Mouse (Mus musculus): ENCODE measurements around the gene Trim30a. TPM values are rescaled to one million over a fixed set of nuclear protein-coding genes. Genes with fewer than 3 reads are reported as not detected.

Trim30a gene
- polyA plus RNA-seq, 1 experiment from 2014 or later, result 1.9 TPM

DNA sequence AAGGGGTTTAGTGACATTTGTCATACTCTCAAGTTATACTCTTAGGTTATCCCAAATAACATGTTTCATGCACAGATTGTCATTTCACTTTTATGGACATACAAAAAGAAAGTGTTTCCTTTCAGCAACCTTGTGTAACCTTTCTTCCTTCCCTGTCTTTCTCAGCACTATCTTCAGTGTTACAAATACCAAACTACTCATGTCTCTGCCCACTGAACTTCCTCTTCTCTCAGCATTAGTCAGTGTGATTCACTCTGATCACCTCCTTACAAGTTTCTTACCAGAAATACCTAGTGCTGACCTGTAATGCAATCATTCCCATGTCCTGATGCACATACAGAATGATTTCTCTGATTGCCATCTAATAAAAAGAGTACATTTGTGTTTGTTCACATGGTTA is 98.7 kb downstream of the Trim30a start:
- no peaks in the 10 kb centered on the region for H3K36me3 ChIP-seq
- H3K27me3 ChIP-seq, result no peaks in the 10 kb centered on the region
- no peaks in the 10 kb centered on the region for H3K4me1 ChIP-seq
- H3K4me3 ChIP-seq, result no peak overlapping the region
- H3K9me3 ChIP-seq, result no peaks in the 10 kb centered on the region
- H3K27ac ChIP-seq, result no peak overlapping the region
- ATAC-seq (ENCODE audit: borderline replicate concordance, extremely low read depth, low FRiP score, low TSS enrichment), result no peak
- H3K4me2 ChIP-seq, result no peak overlapping the region
- H3K9ac ChIP-seq, result no peak overlapping the region

Other genes with a start within 250 kb of the Trim30a start
- gene Trim6, start 246.4 kb downstream of the Trim30a start, polyA plus RNA-seq (2015; fragmentation: Nextera tagmentation; extraction: Ambion mirVana), result 0.75 and 0.98 TPM in 2 replicates
- gene Trim34a, start 220.7 kb downstream of the Trim30a start, polyA plus RNA-seq (2015; fragmentation: Nextera tagmentation; extraction: Ambion mirVana), result 1.9 and 2.3 TPM in 2 replicates
- gene Trim5, start 177.1 kb downstream of the Trim30a start, polyA plus RNA-seq (2015; fragmentation: Nextera tagmentation; extraction: Ambion mirVana), result 0.26 and 0.31 TPM in 2 replicates
- 4.2 and 5.6 TPM in 2 replicates for gene Trim12a, start 149.7 kb downstream of the Trim30a start, polyA plus RNA-seq (2015; fragmentation: Nextera tagmentation; extraction: Ambion mirVana)
- 0.10 TPM in 1 of 2 replicates, not detected in the other for gene Trim34b, start 135.7 kb downstream of the Trim30a start, polyA plus RNA-seq (2015; fragmentation: Nextera tagmentation; extraction: Ambion mirVana)
- gene Trim12c, start 111.8 kb downstream of the Trim30a start, polyA plus RNA-seq (2015; fragmentation: Nextera tagmentation; extraction: Ambion mirVana), result 2.0 and 2.3 TPM in 2 replicates
- gene Trim30b, start 95.3 kb downstream of the Trim30a start, polyA plus RNA-seq (2015; fragmentation: Nextera tagmentation; extraction: Ambion mirVana), result 0.09 TPM in 2 replicates
- gene Trim30c, start 64.4 kb downstream of the Trim30a start, polyA plus RNA-seq (2015; fragmentation: Nextera tagmentation; extraction: Ambion mirVana), result 0.22 and 0.26 TPM in 2 replicates
- 0.55 and 0.76 TPM in 2 replicates for gene Trim30d, start 42.7 kb upstream of the Trim30a start, polyA plus RNA-seq (2015; fragmentation: Nextera tagmentation; extraction: Ambion mirVana)
- gene Olfr651, start 84.9 kb upstream of the Trim30a start, polyA plus RNA-seq (2015; fragmentation: Nextera tagmentation; extraction: Ambion mirVana), result not detected in 2 replicates
- gene Olfr652, start 95.7 kb upstream of the Trim30a start, polyA plus RNA-seq (2015; fragmentation: Nextera tagmentation; extraction: Ambion mirVana), result not detected in 2 replicates
- not detected in 2 replicates for gene Olfr653, start 112.1 kb upstream of the Trim30a start, polyA plus RNA-seq (2015; fragmentation: Nextera tagmentation; extraction: Ambion mirVana)
- not detected in 2 replicates for gene Olfr654, start 121.8 kb upstream of the Trim30a start, polyA plus RNA-seq (2015; fragmentation: Nextera tagmentation; extraction: Ambion mirVana)
- not detected in 2 replicates for gene Olfr655, start 136.6 kb upstream of the Trim30a start, polyA plus RNA-seq (2015; fragmentation: Nextera tagmentation; extraction: Ambion mirVana)
- gene Olfr656, start 148.8 kb upstream of the Trim30a start, polyA plus RNA-seq (2015; fragmentation: Nextera tagmentation; extraction: Ambion mirVana), result not detected in 2 replicates
- gene Olfr657, start 159.6 kb upstream of the Trim30a start, polyA plus RNA-seq (2015; fragmentation: Nextera tagmentation; extraction: Ambion mirVana), result not detected in 2 replicates
- gene Olfr658, start 182.1 kb upstream of the Trim30a start, polyA plus RNA-seq (2015; fragmentation: Nextera tagmentation; extraction: Ambion mirVana), result not detected in 2 replicates
- gene Olfr659, start 201.6 kb upstream of the Trim30a start, polyA plus RNA-seq (2015; fragmentation: Nextera tagmentation; extraction: Ambion mirVana), result not detected in 2 replicates
- not detected in 2 replicates for gene Olfr661, start 221.3 kb upstream of the Trim30a start, polyA plus RNA-seq (2015; fragmentation: Nextera tagmentation; extraction: Ambion mirVana)

Data from lung, embryonic 15.5 days (tissue).